Mouse (Mus musculus) cerebellum, adult 2 months (tissue): ENCODE measurements around the gene Morn1. TPM values are rescaled to one million over a fixed set of nuclear protein-coding genes. Genes with fewer than 3 reads are reported as not detected.

Source experiments
- DNase-seq, 2 experiments: peaks; one replicate each; pipeline ENCODE4 v3.0.0; 2021
- H3K27ac ChIP-seq: fragments of 200-500 bp; 2 replicates; pipeline ENCODE4 v1.5.1; 2012; ENCODE audit warnings: low read length, control low read depth, inconsistent platforms; ENCODE audit not compliant: insufficient read depth
- H3K27me3 ChIP-seq: fragments of 200-500 bp; 2 replicates; pipeline ENCODE4 v1.6.1; 2012; ENCODE audit warnings: inconsistent platforms, mild to moderate bottlenecking, low read length, moderate library complexity; ENCODE audit not compliant: control insufficient read depth, insufficient read depth
- H3K4me1 ChIP-seq: fragments of 200-500 bp; 2 replicates; pipeline ENCODE4 v1.6.1; 2011; ENCODE audit warnings: low read length; ENCODE audit not compliant: control insufficient read depth, insufficient read depth
- H3K4me3 ChIP-seq: fragments of 200-500 bp; replicated peaks from 2 replicates; pipeline ENCODE3; 2011; ENCODE audit warnings: mild to moderate bottlenecking, low read depth, low read length, control low read depth; ENCODE audit not compliant: insufficient read depth
- CTCF ChIP-seq: fragments of 200-500 bp; IDR thresholded peaks from 2 replicates; pipeline ENCODE4 v1.5.1; 2011; ENCODE audit warnings: low read depth, mild to moderate bottlenecking, control low read depth, low read length, moderate library complexity, borderline replicate concordance; ENCODE audit not compliant: insufficient read depth
- POLR2A ChIP-seq: fragments of 200-500 bp; IDR thresholded peaks from 2 replicates; pipeline ENCODE4 v1.6.1; 2011; ENCODE audit warnings: low read length, control low read depth, borderline replicate concordance; ENCODE audit not compliant: insufficient read depth
- WGBS: fragments of 180-500 bp; shearing (Covaris S2); methylation state at CpG from one replicate; pipeline ENCODE4 v1.1.7; 2018; 5-methylcytosine and 5-hydroxymethylcytosine counted together
- polyA plus RNA-seq: library from polyadenylated mRNA; depleted of rRNA; stranded (reverse); fragments of >200 nt; gene quantifications from 2 replicates; pipeline ENCODE4 v1.2.3, GENCODE M21; 2012

Morn1 gene
- polyA plus RNA-seq, 1 experiment = 15.6 TPM

DNA sequence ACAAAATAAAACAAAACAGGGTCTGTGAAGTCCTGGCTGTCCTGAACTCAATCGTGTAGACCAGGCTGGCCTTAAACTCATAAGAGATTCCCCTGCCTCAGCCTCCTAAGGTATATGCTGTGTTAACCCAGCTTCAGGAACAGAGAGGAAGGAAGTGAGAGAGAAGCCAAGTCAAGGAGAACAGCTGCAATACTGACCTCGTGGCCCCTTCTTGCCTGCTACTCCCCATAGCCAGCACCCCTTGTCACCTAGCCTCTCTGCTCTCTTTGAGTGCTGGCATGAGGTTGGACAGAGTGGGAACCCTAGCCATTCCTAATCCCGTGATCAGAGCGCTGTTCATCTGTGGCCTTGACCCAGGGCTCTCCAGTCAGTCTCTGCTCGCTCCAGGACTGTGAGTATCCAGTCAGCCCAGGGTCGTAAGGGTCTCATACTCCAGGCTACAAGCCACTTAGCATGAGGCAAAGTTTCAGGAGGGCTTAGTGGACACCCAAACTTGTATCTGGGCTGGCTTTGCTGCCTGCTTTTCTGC is 35.6 kb downstream of the Morn1 start:
- H3K27me3 ChIP-seq = no peaks in the 10 kb centered on the region
- no peak for DNase-seq
- peaks cover 7% of the 10 kb centered on the region for H3K4me1 ChIP-seq
- no peak overlapping the region for H3K27ac ChIP-seq
- no peak overlapping the region for H3K4me3 ChIP-seq
- WGBS = 70% methylated on average over 6 of the region's 6 CpGs
- TF ChIP-seq CTCF (no peak), POLR2A (no peak)

DNA sequence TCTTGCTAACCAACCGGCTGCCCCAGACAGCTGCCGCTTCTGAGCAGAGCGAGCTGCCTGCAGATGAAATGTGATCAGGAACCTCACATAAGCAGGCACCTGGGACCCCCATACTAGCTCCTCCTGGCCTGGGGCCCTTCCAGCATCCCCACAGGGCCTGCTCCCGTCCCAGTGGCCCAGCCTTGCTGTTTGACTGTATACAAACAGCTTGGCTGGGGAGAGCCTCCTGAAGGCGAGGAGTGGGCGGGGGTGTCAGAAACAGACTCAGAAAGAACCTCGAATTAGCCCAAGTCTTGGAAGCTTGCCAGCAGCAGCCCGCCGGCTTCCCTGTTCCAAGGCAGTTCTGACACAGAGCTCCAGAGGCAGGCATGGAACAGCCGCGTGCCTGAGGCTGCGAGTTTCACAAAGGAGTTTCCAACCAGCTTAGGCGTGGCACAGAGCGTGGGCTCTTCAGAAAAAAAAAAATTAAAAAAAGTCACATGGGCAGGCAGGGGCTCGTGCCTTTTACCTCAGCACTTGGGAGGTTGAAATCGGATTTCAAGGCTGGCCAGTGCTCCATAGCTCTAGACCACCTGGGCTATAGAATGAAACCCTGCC is 36.2 kb downstream of the Morn1 start:
- 31% methylated on average over 16 of the region's 16 CpGs for WGBS
- no peak for TF ChIP-seq CTCF
- no peak for TF ChIP-seq POLR2A

DNA sequence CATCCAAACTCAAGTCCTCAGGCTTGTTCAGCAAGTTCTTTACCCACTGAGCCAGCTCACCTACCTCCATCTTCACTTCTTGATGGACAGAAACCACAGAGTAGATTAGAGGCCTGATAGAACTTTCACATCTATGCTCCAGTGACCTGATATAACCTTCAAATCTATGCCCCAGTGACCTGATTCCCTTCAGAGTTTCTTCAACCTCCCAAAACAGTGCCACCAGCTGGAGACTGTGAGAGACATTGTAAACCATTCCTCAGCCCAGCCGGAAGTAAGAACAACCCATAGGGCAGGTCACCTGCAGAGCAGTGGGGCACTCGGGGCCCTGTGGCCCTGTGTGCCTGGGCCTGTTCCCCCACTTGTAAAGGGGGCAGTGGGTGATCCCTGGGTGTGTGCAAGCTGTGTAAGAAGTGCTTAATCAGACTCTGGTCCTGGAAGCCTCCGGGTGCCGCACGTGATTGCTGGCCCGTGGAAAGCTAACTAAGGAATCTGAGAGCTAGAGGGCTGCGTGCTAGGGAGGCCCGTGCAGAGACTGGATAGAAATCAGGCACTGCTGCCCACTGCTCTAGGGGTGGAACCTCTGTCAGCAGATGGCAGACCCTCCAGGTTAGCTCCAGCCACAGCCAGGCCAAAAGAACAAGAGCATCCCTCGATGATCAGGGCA is 37.6 kb downstream of the Morn1 start:
- Histone ChIP-seq H3K4me1 (peaks cover 9% of the 10 kb centered on the region), H3K27ac (no peak overlapping the region), H3K27me3 (no peaks in the 10 kb centered on the region), H3K4me3 (no peak overlapping the region)
- DNase-seq = no peak
- TF ChIP-seq CTCF = no peak
- TF ChIP-seq POLR2A = no peak
- WGBS = 81% methylated on average over 9 of the region's 9 CpGs

More for the DNA sequence above, 36.2 kb downstream of the Morn1 start:
- peaks cover 7% of the 10 kb centered on the region for H3K4me1 ChIP-seq
- no peak overlapping the region for H3K4me3 ChIP-seq
- H3K27ac ChIP-seq = no peak overlapping the region
- DNase-seq = peak; percentile 59 to 67
- H3K27me3 ChIP-seq = no peaks in the 10 kb centered on the region

DNA sequence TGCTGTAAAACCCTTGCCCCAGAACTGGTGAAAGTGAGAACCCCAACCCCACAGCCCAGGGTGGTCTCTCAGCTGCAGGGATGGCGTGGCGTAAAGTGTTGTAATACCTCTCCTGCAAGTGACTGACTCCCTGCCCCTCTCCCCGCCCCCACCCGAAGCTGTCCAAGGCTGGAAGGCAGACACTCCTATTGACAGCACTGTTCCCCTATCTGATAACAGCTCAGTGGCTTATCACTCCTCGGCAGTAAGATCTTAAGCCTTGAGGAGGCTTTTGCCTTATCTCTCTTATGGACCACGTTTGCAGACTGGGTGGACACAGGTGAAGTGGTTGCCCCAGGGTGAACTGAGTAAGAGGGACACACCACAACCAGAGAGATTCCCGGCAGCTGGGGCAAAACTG is 38.9 kb downstream of the Morn1 start:
- TF ChIP-seq POLR2A (no peak), CTCF (no peak)
- no peak overlapping the region for H3K27ac ChIP-seq
- no peaks in the 10 kb centered on the region for H3K27me3 ChIP-seq
- H3K4me3 ChIP-seq = no peak overlapping the region
- DNase-seq = no peak
- peaks cover 22% of the 10 kb centered on the region for H3K4me1 ChIP-seq
- 88% methylated on average over 7 of the region's 7 CpGs for WGBS

DNA sequence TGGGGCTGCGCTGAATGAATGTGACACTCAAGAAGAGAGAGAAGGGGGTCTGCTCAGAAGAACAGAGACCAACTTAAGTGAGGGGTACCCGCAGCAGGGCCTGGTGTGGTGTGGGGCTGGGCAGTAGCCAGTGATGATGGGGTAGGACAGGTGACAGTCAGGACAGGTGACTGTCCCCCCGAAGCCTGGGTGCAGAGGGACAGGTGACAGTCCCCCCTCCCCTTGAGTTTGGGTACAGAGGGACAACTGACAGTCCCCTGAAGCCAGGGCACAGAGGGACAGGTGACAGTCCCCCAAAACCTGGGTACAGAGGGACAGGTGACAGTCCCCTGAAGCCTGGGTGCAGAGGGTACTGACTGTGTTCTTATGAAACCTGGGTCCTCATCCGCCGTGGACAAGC is 39.8 kb downstream of the Morn1 start:
- 94% methylated on average over 5 of the region's 5 CpGs for WGBS
- Histone ChIP-seq H3K27me3 (no peaks in the 10 kb centered on the region), H3K27ac (no peak overlapping the region), H3K4me3 (no peak overlapping the region), H3K4me1 (peaks cover 29% of the 10 kb centered on the region)
- DNase-seq = no peak
- TF ChIP-seq POLR2A = no peak

DNA sequence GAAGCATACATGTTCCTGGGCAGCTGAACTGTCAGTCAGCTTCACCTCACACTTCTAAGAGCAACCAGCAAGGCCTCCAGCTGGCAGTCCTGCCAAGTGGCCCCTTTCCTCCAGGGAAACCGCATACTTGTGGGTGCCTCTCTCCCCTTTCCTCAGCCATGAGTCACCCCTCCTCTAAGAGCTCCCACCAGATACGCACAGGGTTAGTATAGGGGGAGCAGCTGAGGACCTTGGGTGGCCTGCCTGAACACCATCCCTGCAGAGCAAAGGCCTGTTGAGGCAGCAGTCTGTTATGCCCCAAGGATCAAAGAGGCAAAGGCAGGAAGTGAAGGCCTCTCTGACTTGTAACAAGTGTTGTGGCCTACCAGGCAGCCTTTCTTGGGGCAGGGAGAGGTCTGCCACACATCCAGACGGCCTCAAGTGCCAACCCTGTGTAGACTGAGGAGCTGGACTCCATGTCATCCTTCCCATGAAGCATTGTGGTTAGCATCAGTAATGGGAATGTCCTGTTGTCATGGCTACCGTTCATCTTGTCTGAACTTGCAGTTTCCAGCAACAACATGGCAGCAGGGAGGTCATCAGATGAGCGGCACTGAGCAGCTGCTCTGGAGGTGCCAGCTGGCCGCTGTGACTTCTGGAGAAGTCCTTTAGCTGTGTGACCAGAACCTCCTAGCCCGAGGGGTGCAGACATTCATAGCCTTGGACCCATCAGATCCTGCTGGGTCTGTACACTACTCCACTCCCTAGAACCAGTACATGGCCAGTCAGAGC is 40.4 kb downstream of the Morn1 start:
- H3K27ac ChIP-seq = no peak overlapping the region
- TF ChIP-seq POLR2A (no peak), CTCF (no peak)
- H3K4me3 ChIP-seq = no peak overlapping the region
- H3K4me1 ChIP-seq = peaks cover 29% of the 10 kb centered on the region
- no peak for DNase-seq
- WGBS = 69% methylated on average over 7 of the region's 7 CpGs
- no peaks in the 10 kb centered on the region for H3K27me3 ChIP-seq

DNA sequence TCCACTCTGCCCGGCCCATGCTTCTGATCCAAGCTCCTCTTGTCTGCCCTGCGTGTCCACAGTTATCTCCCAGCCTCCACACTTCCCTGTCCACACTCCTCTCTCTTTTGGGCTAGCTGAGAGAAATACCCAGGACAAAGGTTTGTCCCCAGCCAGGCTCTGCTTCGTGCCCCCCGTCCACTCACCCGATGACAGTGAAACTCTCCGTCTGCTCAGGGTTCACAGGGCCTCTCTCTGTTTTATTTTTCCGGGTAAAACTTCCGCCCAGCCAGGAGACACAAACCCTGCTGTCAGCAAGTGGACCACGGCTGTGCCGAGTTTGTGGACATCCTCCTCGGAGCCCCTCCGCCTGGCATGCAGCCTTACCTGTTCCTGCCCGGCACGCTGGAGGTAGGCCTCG is 42.0 kb downstream of the Morn1 start:
- TF ChIP-seq POLR2A = no peak
- TF ChIP-seq CTCF = no peak
- DNase-seq = no peak
- WGBS = 96% methylated on average over 15 of the region's 15 CpGs
- H3K27ac ChIP-seq = no peak overlapping the region
- H3K27me3 ChIP-seq = no peaks in the 10 kb centered on the region
- no peak overlapping the region for H3K4me3 ChIP-seq
- peaks cover 22% of the 10 kb centered on the region for H3K4me1 ChIP-seq
